Mouse (Mus musculus) ES-E14 (cell line): ENCODE results near the gene Zfp59.
A peak's percentile ranks its signal among the peaks of the same experiment; 100 is the strongest.

ENCODE experiments used
- HCFC1 ChIP-seq: IDR thresholded peaks from 2 replicates; pipeline ENCODE4 v1.6.1; 2012; ENCODE audit warnings: low read length, inconsistent platforms, borderline replicate concordance; ENCODE audit not compliant: insufficient read depth
- ZNF384 ChIP-seq: IDR thresholded peaks from 2 replicates; pipeline ENCODE4 v1.6.1; 2012; ENCODE audit warnings: low read depth, low read length, inconsistent platforms

- TF ChIP-seq ZNF384 (no peak), HCFC1 (peak; percentile 72)
These were observed 33.9 kb upstream of the Zfp59 start for GRCm38 (mm10) chr7:27804297-27805030.
